Mouse (Mus musculus) stomach, embryonic 15.5 days (tissue): ENCODE measurements around the gene Cx3cr1. TPM values are rescaled to one million over a fixed set of nuclear protein-coding genes. Genes with fewer than 3 reads are reported as not detected.
A peak's percentile ranks its signal among the peaks of the same experiment; 100 is the strongest.
"Not testable (repeated sequence)": the region's sequence is repeated elsewhere in the genome, so short reads cannot be mapped to it uniquely, and the experiment has no call there.

Experiments used
- ATAC-seq: fragments of 200-750 bp; cut with Nextera tagmentation; 2 replicates; pipeline ENCODE4 v1.8.0; 2017; ENCODE audit warnings: low read depth, moderate number of reproducible peaks, moderate TSS enrichment; ENCODE audit not compliant: insufficient read depth, low FRiP score
- H3K27ac ChIP-seq: fragments of 300-500 bp; sonication (generic); 2 replicates; pipeline ENCODE4 v1.5.1; 2015; ENCODE audit warnings: mild to moderate bottlenecking, inconsistent platforms
- H3K27me3 ChIP-seq: fragments of 300-500 bp; sonication (generic); replicated peaks from 2 replicates; pipeline ENCODE4 v1.6.1; 2015; ENCODE audit warnings: inconsistent platforms
- H3K36me3 ChIP-seq: fragments of 300-500 bp; sonication (generic); 2 replicates; pipeline ENCODE4 v1.6.1; 2015; ENCODE audit warnings: inconsistent platforms
- H3K4me1 ChIP-seq: fragments of 300-500 bp; sonication (generic); 2 replicates; pipeline ENCODE4 v1.6.1; 2015; ENCODE audit warnings: inconsistent platforms
- H3K4me2 ChIP-seq: fragments of 300-500 bp; sonication (generic); 2 replicates; pipeline ENCODE4 v1.6.1; 2015; ENCODE audit warnings: mild to moderate bottlenecking, inconsistent platforms
- H3K4me3 ChIP-seq: fragments of 300-500 bp; sonication (generic); replicated peaks from 2 replicates; pipeline ENCODE4 v1.5.1; 2015; ENCODE audit warnings: inconsistent platforms
- H3K9ac ChIP-seq: fragments of 300-500 bp; sonication (generic); 2 replicates; pipeline ENCODE4 v1.6.1; 2015; ENCODE audit warnings: inconsistent platforms
- H3K9me3 ChIP-seq: fragments of 300-500 bp; sonication (generic); 2 replicates; pipeline ENCODE4 v1.6.1; 2016; ENCODE audit warnings: inconsistent platforms
- WGBS: fragments of 180-500 bp; shearing (Covaris S2); methylation state at CpG from one replicate; pipeline ENCODE4 v1.1.7; 2015; 5-methylcytosine and 5-hydroxymethylcytosine counted together
- polyA plus RNA-seq: library from polyadenylated mRNA; unstranded; fragments of >200 nt; fragmentation: Nextera tagmentation; extraction: Ambion mirVana; gene quantifications from 2 replicates; pipeline ENCODE4 v1.2.1, GENCODE M21; 2015

Cx3cr1 gene
- polyA plus RNA-seq, 1 experiment from 2014 or later: 13.3 TPM

GRCm38 (mm10) chr9:120023086-120023811 is 46.4 kb downstream of the Cx3cr1 start, which contains the start of gene Xirp1:
Gene Xirp1 (minus strand): TSS chr9:120023598.
- WGBS: 80% methylated on average over 18 of the region's 18 CpGs
- Histone ChIP-seq H3K9ac (no peak within 1 kb of the TSS), H3K4me3 (no peak within 1 kb of the TSS), H3K27ac (no peak within 1 kb of the TSS), H3K4me1 (peaks cover 11% of the 10 kb centered on the region; the same call in 1 of the 2 replicates), H3K9me3 (no peaks in the 10 kb centered on the region), H3K4me2 (no peak within 1 kb of the TSS), H3K27me3 (no peaks in the 10 kb centered on the region), H3K36me3 (no peaks in the 10 kb centered on the region)
- no peak for ATAC-seq

- Histone ChIP-seq H3K4me1 (peaks cover 7% of the 10 kb centered on the region; the same call in 1 of the 2 replicates), H3K9ac (no peak overlapping the region), H3K4me3 (no peak overlapping the region), H3K4me2 (no peak overlapping the region), H3K9me3 (no peaks in the 10 kb centered on the region), H3K27me3 (no peaks in the 10 kb centered on the region), H3K36me3 (no peaks in the 10 kb centered on the region), H3K27ac (0 out of 2 replicates have a peak overlapping the region, but pooled peaks have one; percentile 52)
- WGBS: 39% methylated on average over 5 of the region's 5 CpGs
- ATAC-seq: no peak
Observed at GRCm38 (mm10) chr9:120021164-120021563, 48.5 kb downstream of the Cx3cr1 start.

- no peak overlapping the region for H3K4me3 ChIP-seq
- H3K27me3 ChIP-seq: no peaks in the 10 kb centered on the region
- 30% methylated on average over 7 of the region's 7 CpGs for WGBS
- no peaks in the 10 kb centered on the region for H3K36me3 ChIP-seq
- ATAC-seq: no peak
- no peaks in the 10 kb centered on the region for H3K9me3 ChIP-seq
- H3K27ac ChIP-seq: peak overlapping the region; percentile 52; the same call in 1 of the 2 replicates
- H3K4me2 ChIP-seq: no peak overlapping the region
- H3K9ac ChIP-seq: no peak overlapping the region
- peaks cover 7% of the 10 kb centered on the region; the same call in 1 of the 2 replicates for H3K4me1 ChIP-seq
Observed at GRCm38 (mm10) chr9:120020285-120020890, 49.3 kb downstream of the Cx3cr1 start.

GRCm38 (mm10) chr9:120016956-120017355 is 52.7 kb downstream of the Cx3cr1 start:
- Histone ChIP-seq H3K4me1 (peaks cover 11% of the 10 kb centered on the region; the same call in 1 of the 2 replicates), H3K9ac (no peak overlapping the region), H3K36me3 (no peaks in the 10 kb centered on the region), H3K27me3 (no peaks in the 10 kb centered on the region), H3K4me2 (no peak overlapping the region), H3K27ac (no peak overlapping the region), H3K9me3 (no peaks in the 10 kb centered on the region), H3K4me3 (no peak overlapping the region)
- ATAC-seq: no peak
- 58% methylated on average over 10 of the region's 10 CpGs for WGBS

- H3K36me3 ChIP-seq: no peaks in the 10 kb centered on the region
- H3K9ac ChIP-seq: no peak overlapping the region
- H3K4me3 ChIP-seq: no peak overlapping the region
- peaks cover 13% of the 10 kb centered on the region for H3K4me1 ChIP-seq
- no peaks in the 10 kb centered on the region for H3K9me3 ChIP-seq
- ATAC-seq: no peak
- 47% methylated on average over 6 of the region's 6 CpGs for WGBS
- H3K4me2 ChIP-seq: no peak overlapping the region
- no peak overlapping the region for H3K27ac ChIP-seq
- no peaks in the 10 kb centered on the region for H3K27me3 ChIP-seq
Observed at GRCm38 (mm10) chr9:120014828-120015227, 54.9 kb downstream of the Cx3cr1 start.

- Histone ChIP-seq H3K9ac (no peak overlapping the region), H3K4me1 (peaks cover 16% of the 10 kb centered on the region), H3K27ac (no peak overlapping the region), H3K9me3 (no peaks in the 10 kb centered on the region), H3K4me3 (no peak overlapping the region), H3K4me2 (no peak overlapping the region), H3K27me3 (no peaks in the 10 kb centered on the region), H3K36me3 (no peaks in the 10 kb centered on the region)
- ATAC-seq: no peak
- 62% methylated on average over 11 of the region's 11 CpGs for WGBS
Observed at GRCm38 (mm10) chr9:120013251-120013820, 56.3 kb downstream of the Cx3cr1 start.

GRCm38 (mm10) chr9:120012781-120013180 is 56.9 kb downstream of the Cx3cr1 start:
- H3K4me1 ChIP-seq: peaks cover 16% of the 10 kb centered on the region
- H3K4me2 ChIP-seq: no peak overlapping the region
- ATAC-seq: no peak
- H3K9me3 ChIP-seq: no peaks in the 10 kb centered on the region
- H3K4me3 ChIP-seq: no peak overlapping the region
- 83% methylated on average over 5 of the region's 5 CpGs for WGBS
- no peaks in the 10 kb centered on the region for H3K36me3 ChIP-seq
- no peaks in the 10 kb centered on the region for H3K27me3 ChIP-seq
- no peak overlapping the region for H3K9ac ChIP-seq
- no peak overlapping the region for H3K27ac ChIP-seq

- H3K36me3 ChIP-seq, H3K9me3 ChIP-seq, H3K27ac ChIP-seq, H3K9ac ChIP-seq, H3K27me3 ChIP-seq, ATAC-seq, H3K4me3 ChIP-seq, H3K4me2 ChIP-seq: not testable (repeated sequence)
- 83% methylated on average over 6 of the region's 6 CpGs for WGBS
- peaks cover 16% of the 10 kb centered on the region for H3K4me1 ChIP-seq
Observed at GRCm38 (mm10) chr9:120012161-120012560, 57.5 kb downstream of the Cx3cr1 start.

- 1% methylated on average over 10 of the region's 10 CpGs for WGBS
- H3K9ac ChIP-seq: no peak overlapping the region
- H3K36me3 ChIP-seq: no peaks in the 10 kb centered on the region
Observed at GRCm38 (mm10) chr9:120011533-120011932, 58.1 kb downstream of the Cx3cr1 start.

GRCm38 (mm10) chr9:120010781-120011511 is 58.7 kb downstream of the Cx3cr1 start:
- H3K27ac ChIP-seq: peak overlapping the region; percentile 82
- no peaks in the 10 kb centered on the region for H3K36me3 ChIP-seq
- H3K27me3 ChIP-seq: no peaks in the 10 kb centered on the region
- peak overlapping the region; percentile 75 for H3K4me2 ChIP-seq
- WGBS: 2% methylated on average over 58 of the region's 60 CpGs
- peaks cover 16% of the 10 kb centered on the region for H3K4me1 ChIP-seq
- H3K9me3 ChIP-seq: no peaks in the 10 kb centered on the region
- no peak overlapping the region for H3K9ac ChIP-seq
- peak overlapping the region; percentile 40 for H3K4me3 ChIP-seq
- peak; percentile 90 for ATAC-seq

More at GRCm38 (mm10) chr9:120011533-120011932, 58.1 kb downstream of the Cx3cr1 start:
- Histone ChIP-seq H3K4me1 (peaks cover 16% of the 10 kb centered on the region), H3K4me3 (peak overlapping the region; percentile 40), H3K27me3 (no peaks in the 10 kb centered on the region), H3K9me3 (no peaks in the 10 kb centered on the region), H3K4me2 (peak overlapping the region; percentile 75), H3K27ac (peak overlapping the region; percentile 82)
- ATAC-seq: peak; percentile 48

GRCm38 (mm10) chr9:120009871-120010270 is 59.8 kb downstream of the Cx3cr1 start:
- H3K4me3 ChIP-seq: no peak overlapping the region
- H3K9ac ChIP-seq: no peak overlapping the region
- 96% methylated on average over 3 of the region's 3 CpGs for WGBS
- H3K27me3 ChIP-seq: no peaks in the 10 kb centered on the region
- no peak for ATAC-seq
- no peaks in the 10 kb centered on the region for H3K9me3 ChIP-seq
- peaks cover 16% of the 10 kb centered on the region for H3K4me1 ChIP-seq
- no peak overlapping the region for H3K27ac ChIP-seq
- H3K4me2 ChIP-seq: no peak overlapping the region
- no peaks in the 10 kb centered on the region for H3K36me3 ChIP-seq
